Mouse (Mus musculus): ENCODE data around the gene Hdac7. TPM values are rescaled to one million over a fixed set of nuclear protein-coding genes. Genes with fewer than 3 reads are reported as not detected.

Hdac7 gene
- polyA plus RNA-seq (2015; fragmentation: Nextera tagmentation; extraction: Ambion mirVana), result 14.8 and 16.8 TPM in 2 replicates

GRCm38 (mm10) chr15:97844037-97845034 is at the start of gene Hdac7:
Gene Hdac7, minus strand, starts transcription at chr15:97844502.

DNA sequence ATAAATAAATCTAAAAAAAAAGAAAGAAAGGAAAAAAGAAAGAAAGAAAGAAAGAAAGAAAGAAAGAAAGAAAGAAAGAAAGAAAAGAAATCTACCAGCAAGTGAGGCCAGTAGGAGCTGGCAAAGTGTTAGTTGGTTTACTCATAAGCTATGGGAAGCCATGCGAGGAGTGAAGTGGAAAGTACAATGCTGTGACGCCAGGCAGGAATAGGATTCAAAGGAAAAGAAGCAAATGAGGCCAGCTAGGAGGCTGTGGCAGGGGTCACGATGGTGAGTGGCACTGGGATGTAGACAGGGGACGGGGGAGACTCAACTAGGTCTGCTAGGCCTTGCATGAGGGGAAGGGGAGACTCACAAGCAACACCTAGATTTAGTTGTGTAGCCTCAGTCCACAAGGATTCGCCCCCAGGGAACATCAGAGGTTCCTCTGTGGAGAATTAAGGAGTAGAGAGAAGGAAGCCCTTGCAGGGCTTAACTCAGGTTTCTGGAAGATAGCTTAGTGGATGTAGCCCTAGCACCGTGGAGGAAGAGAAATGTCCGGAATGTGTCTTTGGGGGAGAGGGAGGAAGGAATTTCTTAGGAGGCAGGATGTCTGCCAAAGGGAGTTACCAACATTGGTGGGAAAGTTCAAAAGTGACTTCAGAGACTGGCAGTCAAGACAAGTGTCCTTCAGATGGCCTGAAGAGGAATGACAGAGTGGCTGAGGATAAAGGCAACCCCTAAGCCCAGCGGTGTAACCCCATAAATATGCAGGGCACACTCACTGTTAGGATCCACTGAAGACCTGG is 65.8 kb downstream of the Hdac7 start, which contains the start of gene Slc48a1:
Slc48a1 (plus strand) TSS at position 210 of the 788 bp plus-strand sequence.

DNA sequence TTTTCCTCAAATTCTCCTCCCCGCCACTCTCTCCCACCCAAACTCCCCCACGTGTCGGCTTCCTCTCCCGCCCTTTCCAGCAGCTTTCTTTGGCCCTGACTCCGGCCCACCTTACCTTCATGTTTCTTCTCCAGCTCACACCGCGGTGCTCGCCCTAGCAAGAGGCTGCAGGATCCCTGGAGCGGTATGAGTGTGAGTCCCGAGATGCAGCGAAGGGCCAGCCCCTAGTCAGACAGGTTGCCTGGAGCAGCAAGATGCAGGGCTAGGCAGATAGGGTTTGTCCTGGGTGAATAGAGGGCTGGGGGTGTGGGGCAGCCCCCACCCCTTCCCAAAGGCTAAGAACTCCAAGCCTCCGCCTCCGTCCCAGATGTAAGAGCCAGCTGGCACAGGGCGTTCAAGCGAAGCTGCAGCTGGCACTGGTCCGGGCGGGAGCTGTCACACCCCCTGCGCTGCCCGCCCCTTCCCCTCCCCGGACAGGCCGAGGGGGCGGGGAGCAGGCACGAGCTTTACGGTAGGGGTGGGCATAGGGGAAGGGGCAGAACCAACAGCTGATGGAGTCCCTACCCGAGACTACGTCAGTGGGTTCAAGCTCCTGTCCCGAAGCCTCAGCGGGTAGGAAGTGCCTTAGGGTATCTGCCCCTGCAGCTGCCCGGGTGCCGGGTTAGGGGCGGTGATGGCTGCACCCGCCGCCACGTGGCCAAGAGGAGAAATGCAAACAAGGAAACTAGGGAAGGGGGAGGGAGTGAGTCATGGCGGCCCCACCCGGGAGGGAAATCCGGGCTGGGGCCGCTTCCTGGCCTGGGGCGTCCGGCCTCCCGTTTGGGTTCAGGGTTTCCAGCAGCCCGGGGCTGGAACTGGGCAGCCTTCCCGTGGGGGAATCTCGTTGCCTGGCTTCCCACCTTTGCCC is 76.8 kb downstream of the Hdac7 start, which contains the start of gene Rapgef3:
Rapgef3 (minus strand) TSS at position 693 of the 907 bp plus-strand sequence.

Other genes with a start within 250 kb of the Hdac7 start
- gene Rpap3, start 138.7 kb downstream of the Hdac7 start, polyA plus RNA-seq (2015; fragmentation: Nextera tagmentation; extraction: Ambion mirVana), result 12.2 and 14.0 TPM in 2 replicates
- gene Endou, start 113.2 kb downstream of the Hdac7 start, polyA plus RNA-seq (2015; fragmentation: Nextera tagmentation; extraction: Ambion mirVana), result 0.44 and 3.1 TPM in 2 replicates
- 6.3 and 8.1 TPM in 2 replicates for gene Rapgef3, start 76.5 kb downstream of the Hdac7 start, polyA plus RNA-seq (2015; fragmentation: Nextera tagmentation; extraction: Ambion mirVana)
- 41.9 and 45.6 TPM in 2 replicates for gene Slc48a1, start 66.0 kb downstream of the Hdac7 start, polyA plus RNA-seq (2015; fragmentation: Nextera tagmentation; extraction: Ambion mirVana)
- gene Vdr, start 66.1 kb upstream of the Hdac7 start, polyA plus RNA-seq (2015; fragmentation: Nextera tagmentation; extraction: Ambion mirVana), result 0.21 and 0.31 TPM in 2 replicates
- gene Tmem106c, start 119.7 kb upstream of the Hdac7 start, polyA plus RNA-seq (2015; fragmentation: Nextera tagmentation; extraction: Ambion mirVana), result 23.0 and 30.3 TPM in 2 replicates
- 0.33 and 28.3 TPM in 2 replicates for gene Col2a1, start 160.2 kb upstream of the Hdac7 start, polyA plus RNA-seq (2015; fragmentation: Nextera tagmentation; extraction: Ambion mirVana)
- gene Pfkm, start 248.1 kb upstream of the Hdac7 start, polyA plus RNA-seq (2015; fragmentation: Nextera tagmentation; extraction: Ambion mirVana), result 396 and 442 TPM in 2 replicates
- gene Senp1, start 249.2 kb upstream of the Hdac7 start, polyA plus RNA-seq (2015; fragmentation: Nextera tagmentation; extraction: Ambion mirVana), result 8.0 and 9.2 TPM in 2 replicates

Measured in skeletal muscle tissue, postnatal 0 days (tissue).